Mouse (Mus musculus) heart, embryonic 14.5 days (tissue): ENCODE results near the gene Srsf5. TPM values are rescaled to one million over a fixed set of nuclear protein-coding genes. Genes with fewer than 3 reads are reported as not detected.

Experiments used
- ATAC-seq: fragments of 200-750 bp; cut with Nextera tagmentation; 2 replicates; pipeline ENCODE4 v1.8.0; 2017; ENCODE audit warnings: low read depth, moderate TSS enrichment; ENCODE audit not compliant: insufficient number of reproducible peaks, insufficient read depth, low FRiP score
- H3K27ac ChIP-seq, 2 experiments: fragments of 200-500 bp in 1 of 2; fragments of 300-500 bp in 1 of 2; sonication (generic) in 1 of 2; replicated peaks in 1 of 2; 2 replicates each; pipeline ENCODE4 v1.5.1; 2012 to 2014; ENCODE audit warnings: low read depth in 2 of 2, low read length in 2 of 2, control low read depth in 1 of 2, mild to moderate bottlenecking in 1 of 2, mixed read lengths in 1 of 2; ENCODE audit not compliant: control insufficient read depth in 1 of 2, insufficient read depth in 1 of 2
- H3K27me3 ChIP-seq: fragments of 300-500 bp; sonication (generic); 2 replicates; pipeline ENCODE4 v1.6.1; 2014; ENCODE audit warnings: mild to moderate bottlenecking, low read length, control low read depth; ENCODE audit not compliant: control insufficient read depth, insufficient read depth
- H3K36me3 ChIP-seq: fragments of 300-500 bp; sonication (generic); 2 replicates; pipeline ENCODE4 v1.6.1; 2014; ENCODE audit warnings: mild to moderate bottlenecking, control low read depth, low read length, mixed read lengths; ENCODE audit not compliant: control insufficient read depth, insufficient read depth
- H3K4me1 ChIP-seq, 2 experiments: fragments of 200-500 bp in 1 of 2; fragments of 300-500 bp in 1 of 2; sonication (generic) in 1 of 2; 2 replicates each; pipeline ENCODE4 v1.6.1; 2012 to 2014; ENCODE audit warnings: low read length in 2 of 2, control low read depth in 1 of 2, mixed read lengths in 1 of 2; ENCODE audit not compliant: control insufficient read depth in 2 of 2, insufficient read depth in 2 of 2
- H3K4me2 ChIP-seq: fragments of 300-500 bp; sonication (generic); 2 replicates; pipeline ENCODE4 v1.6.1; 2014; ENCODE audit warnings: mild to moderate bottlenecking, low read length
- H3K4me3 ChIP-seq, 2 experiments: fragments of 200-500 bp in 1 of 2; fragments of 300-500 bp in 1 of 2; sonication (generic) in 1 of 2; 2 replicates each; pipeline ENCODE4 v1.5.1; 2012 to 2014; ENCODE audit warnings: low read length in 2 of 2, mild to moderate bottlenecking in 2 of 2, control low read depth in 1 of 2, low read depth in 1 of 2, moderate library complexity in 1 of 2; ENCODE audit not compliant: control insufficient read depth in 1 of 2, insufficient read depth in 1 of 2
- H3K9ac ChIP-seq: fragments of 300-500 bp; sonication (generic); 2 replicates; pipeline ENCODE4 v1.6.1; 2014; ENCODE audit warnings: mild to moderate bottlenecking, low read length
- H3K9me3 ChIP-seq: fragments of 300-500 bp; sonication (generic); 2 replicates; pipeline ENCODE4 v1.6.1; 2016; ENCODE audit warnings: low read length, control low read depth; ENCODE audit not compliant: control insufficient read depth
- WGBS: fragments of 180-500 bp; shearing (Covaris S2); extraction: QIAGEN DNeasy Blood & Tissue Kit; methylation state at CpG from one replicate; pipeline ENCODE4 v1.1.7; 2014; 5-methylcytosine and 5-hydroxymethylcytosine counted together
- polyA plus RNA-seq: library from polyadenylated mRNA; unstranded; fragments of >200 nt; fragmentation: Nextera tagmentation; extraction: Ambion mirVana; gene quantifications from 2 replicates; pipeline ENCODE4 v1.2.1, GENCODE M21; 2014

Srsf5 gene
- polyA plus RNA-seq, 1 experiment from 2014 or later, result 208 TPM

DNA sequence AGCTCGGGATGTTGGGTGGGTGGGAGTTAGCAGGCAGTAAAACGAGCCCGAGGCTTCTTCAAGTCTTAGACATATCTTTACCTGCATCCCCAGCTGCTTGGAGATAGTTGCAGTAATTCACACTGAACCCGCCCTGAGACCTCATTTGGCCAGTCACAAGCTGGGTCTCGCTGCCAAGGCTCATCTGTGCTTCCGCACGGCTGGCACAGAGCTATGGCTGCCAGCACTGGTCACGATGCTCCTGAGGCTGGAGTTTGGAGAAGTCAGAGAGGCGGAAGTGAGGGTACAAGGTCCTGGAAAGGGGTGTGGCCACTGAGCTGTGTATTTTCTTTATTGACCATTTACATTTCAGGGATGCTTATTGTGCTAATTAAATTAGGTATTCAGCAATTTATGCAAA, 38.4 kb downstream of the Srsf5 start:
- no peak overlapping the region for H3K4me3 ChIP-seq
- ATAC-seq, result no peak
- H3K36me3 ChIP-seq, result no peaks in the 10 kb centered on the region
- no peak overlapping the region for H3K9ac ChIP-seq
- H3K9me3 ChIP-seq, result peaks cover 5% of the 10 kb centered on the region; the same call in 1 of the 2 replicates
- H3K4me1 ChIP-seq, result no peaks in the 10 kb centered on the region
- H3K27ac ChIP-seq, result no peak overlapping the region
- WGBS, result 64% methylated on average over 9 of the region's 9 CpGs
- no peak overlapping the region for H3K4me2 ChIP-seq
- no peaks in the 10 kb centered on the region for H3K27me3 ChIP-seq

DNA sequence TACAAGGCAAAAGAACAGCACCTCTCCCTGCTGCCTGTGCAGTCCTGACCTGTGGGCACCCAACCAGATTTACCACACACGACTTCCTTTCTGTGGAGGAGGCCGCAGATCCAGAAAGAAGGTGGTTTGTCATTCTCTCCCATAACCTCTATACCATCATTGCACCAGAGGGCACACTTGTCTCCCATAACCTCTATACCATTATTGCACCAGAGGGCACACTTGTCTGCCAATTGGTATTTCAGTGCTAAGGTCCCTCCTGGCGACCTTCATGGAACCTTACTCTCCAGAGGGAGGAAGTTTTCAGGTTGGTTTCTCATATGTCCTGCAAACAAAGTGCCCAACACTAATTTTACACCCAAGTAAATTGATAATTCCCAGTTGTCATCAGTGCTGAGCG, 41.3 kb downstream of the Srsf5 start:
- Histone ChIP-seq H3K9me3 (peaks cover 5% of the 10 kb centered on the region; the same call in 1 of the 2 replicates), H3K27me3 (no peaks in the 10 kb centered on the region), H3K4me2 (no peak overlapping the region), H3K36me3 (no peaks in the 10 kb centered on the region), H3K4me1 (no peaks in the 10 kb centered on the region), H3K9ac (no peak overlapping the region), H3K4me3 (no peak overlapping the region), H3K27ac (no peak overlapping the region)
- ATAC-seq, result no peak
- 82% methylated on average over 4 of the region's 4 CpGs for WGBS

DNA sequence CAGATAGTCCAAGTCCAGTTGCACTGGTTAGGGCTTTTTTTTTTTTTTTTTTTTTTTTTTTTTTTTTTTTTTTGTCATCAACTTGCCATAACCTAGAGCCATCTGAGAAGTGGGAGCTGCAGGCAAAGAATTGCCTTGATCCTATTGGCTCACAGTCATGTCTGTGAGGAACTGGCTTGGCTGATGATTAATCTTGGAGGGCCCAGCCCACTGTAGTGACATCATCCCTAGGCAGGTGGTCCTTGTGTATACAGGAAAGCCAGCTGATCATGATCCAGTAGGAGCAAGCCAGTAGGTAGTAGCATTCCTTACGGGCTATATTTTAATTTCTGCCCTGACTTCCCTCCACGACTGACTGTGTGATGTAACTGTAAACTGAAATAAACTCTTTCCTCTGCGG, 43.0 kb downstream of the Srsf5 start:
- 79% methylated on average over 3 of the region's 3 CpGs for WGBS
- ATAC-seq, result no peak
- no peaks in the 10 kb centered on the region for H3K27me3 ChIP-seq
- H3K4me2 ChIP-seq, result no peak overlapping the region
- no peaks in the 10 kb centered on the region for H3K36me3 ChIP-seq
- H3K4me1 ChIP-seq, result no peaks in the 10 kb centered on the region
- no peak overlapping the region for H3K4me3 ChIP-seq
- peaks cover 5% of the 10 kb centered on the region; the same call in 1 of the 2 replicates for H3K9me3 ChIP-seq
- no peak overlapping the region for H3K27ac ChIP-seq
- no peak overlapping the region for H3K9ac ChIP-seq

DNA sequence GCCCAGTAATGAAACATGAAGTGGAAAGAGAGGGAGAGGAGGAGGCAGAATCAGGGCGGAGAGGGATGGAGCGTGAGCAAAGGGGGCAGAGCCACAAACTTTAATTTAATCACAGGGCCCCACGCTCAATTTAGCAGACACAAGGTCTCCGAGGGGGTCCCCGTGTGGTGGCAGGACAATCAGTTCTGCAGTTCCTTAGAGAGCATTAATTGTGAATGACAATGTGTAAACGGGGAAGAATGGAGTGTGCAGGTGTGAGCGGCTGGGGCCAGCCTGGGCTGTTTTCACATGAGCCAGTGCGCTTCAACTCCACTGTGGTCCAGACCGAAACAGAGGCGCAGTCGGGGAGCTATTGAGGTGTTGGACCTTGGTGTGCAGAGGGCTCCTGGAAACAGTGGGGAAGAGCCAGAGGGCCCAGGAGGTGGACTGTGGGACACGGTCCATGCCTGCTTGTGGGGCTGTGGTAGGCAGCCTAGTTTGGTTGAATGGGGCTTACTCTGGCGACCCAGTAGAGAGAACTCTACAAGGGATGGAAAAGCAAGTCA, 45.7 kb downstream of the Srsf5 start:
- no peak overlapping the region for H3K4me3 ChIP-seq
- no peak overlapping the region for H3K9ac ChIP-seq
- H3K9me3 ChIP-seq, result peaks cover 9% of the 10 kb centered on the region; the same call in 1 of the 2 replicates
- H3K27me3 ChIP-seq, result no peaks in the 10 kb centered on the region
- H3K4me1 ChIP-seq, result no peaks in the 10 kb centered on the region
- no peaks in the 10 kb centered on the region for H3K36me3 ChIP-seq
- WGBS, result 83% methylated on average over 13 of the region's 13 CpGs
- ATAC-seq, result no peak
- no peak overlapping the region for H3K27ac ChIP-seq
- H3K4me2 ChIP-seq, result no peak overlapping the region

DNA sequence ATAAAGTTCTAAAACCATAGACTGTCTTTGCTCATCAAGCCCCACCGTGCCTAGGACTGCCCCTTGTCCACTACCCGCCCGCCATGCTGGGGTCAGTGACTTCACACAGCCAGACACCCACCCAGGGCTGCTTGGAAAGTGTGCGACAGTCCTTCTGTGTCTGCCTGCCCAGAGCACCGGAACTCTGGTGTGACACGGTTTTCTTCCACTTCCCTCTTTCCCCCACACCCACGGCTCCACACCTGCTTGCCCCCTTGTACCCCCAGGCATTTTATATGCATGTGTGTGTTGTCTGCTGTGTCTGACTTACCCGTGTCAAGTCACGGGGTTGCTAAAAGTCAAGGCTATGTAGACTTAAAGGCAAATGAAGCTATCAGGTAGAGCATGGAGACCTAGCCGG, 46.5 kb downstream of the Srsf5 start:
- Histone ChIP-seq H3K27me3 (no peaks in the 10 kb centered on the region), H3K9ac (no peak overlapping the region), H3K4me3 (no peak overlapping the region), H3K4me1 (no peaks in the 10 kb centered on the region), H3K36me3 (no peaks in the 10 kb centered on the region), H3K4me2 (no peak overlapping the region), H3K27ac (no peak overlapping the region), H3K9me3 (peaks cover 9% of the 10 kb centered on the region; the same call in 1 of the 2 replicates)
- no peak for ATAC-seq
- 80% methylated on average over 10 of the region's 10 CpGs for WGBS

DNA sequence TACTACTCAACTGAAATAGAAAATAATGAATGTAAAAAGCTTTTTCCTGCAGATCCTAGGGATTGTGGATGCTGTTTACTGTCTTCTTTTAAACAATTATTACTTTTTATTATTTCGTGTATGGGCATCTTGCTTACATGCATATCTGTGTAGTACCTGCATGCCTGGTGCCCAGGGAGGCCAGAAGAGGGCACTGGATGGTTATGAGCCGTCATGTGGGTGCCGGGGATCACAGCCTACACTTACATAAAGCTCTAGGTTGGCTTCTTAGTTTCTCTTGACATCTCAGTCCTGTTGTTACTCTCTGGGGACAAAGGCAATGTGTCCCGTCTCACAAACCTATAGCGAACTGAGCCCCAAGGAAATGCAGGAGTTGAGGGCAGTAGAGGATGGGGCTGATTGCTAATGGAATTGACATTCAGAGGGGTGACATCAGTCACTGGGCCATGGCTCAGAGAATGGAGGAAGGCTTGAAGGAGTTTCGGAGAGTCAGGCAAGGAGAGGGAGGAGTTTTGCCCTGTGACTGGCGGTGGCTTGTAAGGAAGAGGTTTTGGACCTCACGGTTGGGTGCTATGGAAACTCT, 47.3 kb downstream of the Srsf5 start:
- H3K4me3 ChIP-seq, result no peak overlapping the region
- H3K9ac ChIP-seq, result no peak overlapping the region
- peaks cover 6% of the 10 kb centered on the region; the same call in 1 of the 2 replicates for H3K9me3 ChIP-seq
- no peaks in the 10 kb centered on the region for H3K4me1 ChIP-seq
- H3K27ac ChIP-seq, result no peak overlapping the region
- H3K4me2 ChIP-seq, result no peak overlapping the region
- ATAC-seq, result no peak
- 71% methylated on average over 8 of the region's 8 CpGs for WGBS
- H3K36me3 ChIP-seq, result no peaks in the 10 kb centered on the region
- H3K27me3 ChIP-seq, result peaks cover 4% of the 10 kb centered on the region; the same call in 1 of the 2 replicates

DNA sequence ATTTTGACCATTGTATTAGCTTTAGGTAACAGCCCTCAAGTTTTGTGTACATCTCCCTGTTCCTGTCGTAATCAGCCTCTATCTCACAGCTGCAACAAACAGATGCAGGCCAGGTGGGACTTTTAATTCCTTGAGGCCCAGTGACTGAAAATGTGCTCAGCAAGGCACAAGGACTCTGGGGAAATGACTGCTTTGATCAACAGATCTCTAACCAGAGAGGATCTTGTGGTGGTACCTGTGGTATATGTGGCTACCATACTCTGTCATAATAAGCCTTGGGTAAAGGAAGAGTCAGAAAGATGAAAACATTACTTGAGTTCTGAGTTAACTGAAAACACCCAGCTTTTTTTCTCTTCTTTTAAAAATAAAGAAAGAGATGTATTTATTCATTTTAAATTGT, 48.5 kb downstream of the Srsf5 start:
- no peak overlapping the region for H3K4me3 ChIP-seq
- H3K36me3 ChIP-seq, result no peaks in the 10 kb centered on the region
- no peak for ATAC-seq

DNA sequence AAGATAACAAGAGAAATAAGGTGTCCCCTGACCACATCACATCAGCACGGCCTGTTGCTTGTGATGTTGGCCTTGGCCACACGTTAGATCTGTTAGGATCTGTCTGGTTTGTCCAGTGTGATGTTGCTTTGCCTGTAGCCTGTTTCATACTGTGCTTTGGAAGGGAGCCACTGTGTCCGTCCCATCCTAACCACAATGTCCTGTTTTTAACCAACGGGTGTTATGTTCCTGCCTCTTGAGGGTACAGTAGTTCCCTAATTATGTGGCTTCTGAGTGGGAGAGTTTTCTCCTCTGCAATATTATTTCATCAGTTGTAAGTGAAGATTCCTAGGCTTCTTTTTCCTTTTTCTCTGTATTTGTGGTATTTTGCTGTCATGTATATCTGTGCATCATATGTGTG, 50.0 kb downstream of the Srsf5 start:
- Histone ChIP-seq H3K4me2 (no peak overlapping the region), H3K4me1 (0 out of 4 replicates have a peak, but pooled peaks cover 0 to 4% of the 10 kb centered on the region in 2 experiments), H3K27ac (no peak overlapping the region), H3K36me3 (no peaks in the 10 kb centered on the region), H3K9me3 (peaks cover 4% of the 10 kb centered on the region; the same call in 1 of the 2 replicates), H3K27me3 (peaks cover 27% of the 10 kb centered on the region), H3K4me3 (no peak overlapping the region), H3K9ac (no peak overlapping the region)
- ATAC-seq, result no peak
- 79% methylated on average over 4 of the region's 4 CpGs for WGBS

More for the DNA sequence above, 48.5 kb downstream of the Srsf5 start:
- peaks cover 15% of the 10 kb centered on the region for H3K27me3 ChIP-seq
- H3K4me1 ChIP-seq, result 0 out of 4 replicates have a peak, but pooled peaks cover 0 to 2% of the 10 kb centered on the region in 2 experiments
- H3K9ac ChIP-seq, result no peak overlapping the region
- peaks cover 4% of the 10 kb centered on the region; the same call in 1 of the 2 replicates for H3K9me3 ChIP-seq
- no peak overlapping the region for H3K27ac ChIP-seq
- H3K4me2 ChIP-seq, result no peak overlapping the region
- WGBS, result 79% methylated on average over 1 of the region's 1 CpGs
